Comparison of ENCODE assay signal across 8 mouse cellular contexts in genomic region chr2:119207961-119208343, GRCm38 (mm10). TPM values are rescaled to one million over a fixed set of nuclear protein-coding genes. Genes with fewer than 3 reads are reported as not detected.
DNase-seq lines count a peak whose midpoint lies in the region; ATAC-seq and TF ChIP-seq lines count a peak whose summit lies in the region.

No protein-coding gene starts in this region.

- H3K4me2 ChIP-seq in forebrain, embryonic 13.5 days = peak overlapping the region; percentile 74
- peak overlapping the region; percentile 85 for H3K4me2 ChIP-seq in liver, embryonic 15.5 days
- H3K4me2 ChIP-seq in stomach, embryonic 15.5 days = peak overlapping the region; percentile 66

- H3K4me3 ChIP-seq in spleen, adult 2 months (ENCODE audit: extremely low read depth, insufficient read depth, insufficient read length) = peak overlapping the region; percentile 91
- peak overlapping the region; percentile 70 for H3K4me3 ChIP-seq in forebrain, embryonic 13.5 days
- peak overlapping the region; percentile 85 for H3K4me3 ChIP-seq in liver, embryonic 15.5 days (replicated peaks)
- peak overlapping the region; percentile 80 for H3K4me3 ChIP-seq in stomach, embryonic 15.5 days (replicated peaks)

- no peaks in the 10 kb centered on the region for H3K9me3 ChIP-seq in forebrain, embryonic 13.5 days (replicated peaks)
- H3K9me3 ChIP-seq in liver, embryonic 15.5 days (replicated peaks) = no peaks in the 10 kb centered on the region
- no peaks in the 10 kb centered on the region for H3K9me3 ChIP-seq in stomach, embryonic 15.5 days

- no peak for ATAC-seq in forebrain, embryonic 13.5 days
- ATAC-seq in liver, embryonic 15.5 days (ENCODE audit: insufficient read depth) = no peak
- ATAC-seq in stomach, embryonic 15.5 days (ENCODE audit: insufficient read depth, low FRiP score, low read depth) = no peak

- intact Hi-C loops in gastrocnemius, postnatal 36 days (cut with DNase I) = loop anchor here (10.0 kb wide), 1 partner anchor 1567 kb away; no protein-coding TSS in a partner anchor

- no peak for TF ChIP-seq CTCF in spleen, adult 2 months (IDR thresholded peaks at IDR 0.05; ENCODE audit: extremely low read depth, insufficient read depth, insufficient read length, insufficient replicate concordance)

- H3K4me1 ChIP-seq in spleen, adult 2 months (ENCODE audit: control insufficient read depth, insufficient read depth, insufficient read length) = peaks cover 5% of the 10 kb centered on the region; the same call in 1 of the 2 replicates
- peaks cover 28% of the 10 kb centered on the region for H3K4me1 ChIP-seq in forebrain, embryonic 13.5 days
- H3K4me1 ChIP-seq in liver, embryonic 15.5 days (replicated peaks) = peaks cover 28% of the 10 kb centered on the region
- peaks cover 8% of the 10 kb centered on the region for H3K4me1 ChIP-seq in stomach, embryonic 15.5 days

- H3K27ac ChIP-seq in spleen, adult 2 months (ENCODE audit: insufficient read depth, low read length) = peak overlapping the region; percentile 88
- H3K27ac ChIP-seq in forebrain, embryonic 13.5 days = peak overlapping the region; percentile 75
- peak overlapping the region; percentile 88 for H3K27ac ChIP-seq in liver, embryonic 15.5 days (replicated peaks)
- peak overlapping the region; percentile 86 for H3K27ac ChIP-seq in stomach, embryonic 15.5 days

- TF ChIP-seq POLR2A in spleen, adult 2 months (IDR thresholded peaks at IDR 0.05; ENCODE audit: low read depth, low read length) = no peak

- H3K27me3 ChIP-seq in spleen, adult 2 months (ENCODE audit: control insufficient read depth, insufficient read depth, low read length) = no peaks in the 10 kb centered on the region
- no peaks in the 10 kb centered on the region for H3K27me3 ChIP-seq in forebrain, embryonic 13.5 days
- H3K27me3 ChIP-seq in liver, embryonic 15.5 days = no peaks in the 10 kb centered on the region
- H3K27me3 ChIP-seq in stomach, embryonic 15.5 days (replicated peaks) = no peaks in the 10 kb centered on the region

- no peak for DNase-seq in spleen, adult 2 months (ENCODE audit: low read depth in 1 of 2, low spot score in 2 of 2)
- no peak for DNase-seq in spleen, adult 12 weeks (ENCODE audit: low spot score)
- no peak for DNase-seq in gastrocnemius, postnatal 36 days
- no peak for DNase-seq in spleen, adult 18-20 months
- DNase-seq in retina, embryonic 14.5 days (ENCODE audit: low spot score) = no peak

- peak overlapping the region; percentile 82 for H3K9ac ChIP-seq in forebrain, embryonic 13.5 days
- H3K9ac ChIP-seq in liver, embryonic 15.5 days = peak overlapping the region; percentile 78
- peak overlapping the region; percentile 27; the same call in 1 of the 2 replicates for H3K9ac ChIP-seq in stomach, embryonic 15.5 days

- H3K36me3 ChIP-seq in spleen, adult 2 months (ENCODE audit: control insufficient read depth, insufficient read depth, low read length) = peaks cover 7% of the 10 kb centered on the region
- H3K36me3 ChIP-seq in forebrain, embryonic 13.5 days (ENCODE audit: poor library complexity, severe bottlenecking) = peaks cover 27% of the 10 kb centered on the region
- H3K36me3 ChIP-seq in liver, embryonic 15.5 days (replicated peaks) = peaks cover 14% of the 10 kb centered on the region
- peaks cover 18% of the 10 kb centered on the region for H3K36me3 ChIP-seq in stomach, embryonic 15.5 days

- 20% methylated on average over 6 of the region's 6 CpGs for WGBS in spleen, adult 2 months
- 22% methylated on average over 6 of the region's 6 CpGs for WGBS in forebrain, embryonic 13.5 days
- 13% methylated on average over 6 of the region's 6 CpGs for WGBS in liver, embryonic 15.5 days (ENCODE audit: insufficient replicate concordance)
- 13% methylated on average over 6 of the region's 6 CpGs for WGBS in stomach, embryonic 15.5 days

RNA-seq across cellular contexts. Expression of gene Zfyve19, which starts 0.5 kb away (rescaled TPM):
- 23.7 and 42.8 TPM in 2 replicates for polyA plus RNA-seq in spleen, adult 2 months (2012; rRNA removed)
- 49.3 and 53.9 TPM in 2 replicates for polyA plus RNA-seq in forebrain, embryonic 13.5 days (2015; fragmentation: Nextera tagmentation; extraction: Ambion mirVana)
- polyA plus RNA-seq in liver, embryonic 15.5 days (2015; fragmentation: Nextera tagmentation; extraction: Ambion mirVana) = 19.0 and 21.6 TPM in 2 replicates
- 48.7 and 58.0 TPM in 2 replicates for polyA plus RNA-seq in stomach, embryonic 15.5 days (2015; fragmentation: Nextera tagmentation; extraction: Ambion mirVana)
- total RNA-seq in gastrocnemius, postnatal 36 days (2021) = 10 to 100 TPM; 10.9 to 15.1 TPM

RNA-seq across cellular contexts. Expression of gene Dnajc17, which starts 0.6 kb away (rescaled TPM):
- polyA plus RNA-seq in spleen, adult 2 months (2012; rRNA removed) = 2.9 and 3.5 TPM in 2 replicates
- polyA plus RNA-seq in forebrain, embryonic 13.5 days (2015; fragmentation: Nextera tagmentation; extraction: Ambion mirVana) = 25.0 and 25.2 TPM in 2 replicates
- polyA plus RNA-seq in liver, embryonic 15.5 days (2015; fragmentation: Nextera tagmentation; extraction: Ambion mirVana) = 7.0 and 7.1 TPM in 2 replicates
- 18.5 and 19.4 TPM in 2 replicates for polyA plus RNA-seq in stomach, embryonic 15.5 days (2015; fragmentation: Nextera tagmentation; extraction: Ambion mirVana)
- 1 to 10 TPM; 7.7 to 7.8 TPM for total RNA-seq in gastrocnemius, postnatal 36 days (2021)

RNA-seq across cellular contexts. Expression of gene Ppp1r14d, which starts 21.8 kb away (rescaled TPM):
- not detected in 2 replicates for polyA plus RNA-seq in spleen, adult 2 months (2012; rRNA removed)
- not detected in 2 replicates for polyA plus RNA-seq in forebrain, embryonic 13.5 days (2015; fragmentation: Nextera tagmentation; extraction: Ambion mirVana)
- 0.20 TPM in 1 of 2 replicates, not detected in the other for polyA plus RNA-seq in liver, embryonic 15.5 days (2015; fragmentation: Nextera tagmentation; extraction: Ambion mirVana)
- polyA plus RNA-seq in stomach, embryonic 15.5 days (2015; fragmentation: Nextera tagmentation; extraction: Ambion mirVana) = 3.0 and 4.4 TPM in 2 replicates
- total RNA-seq in gastrocnemius, postnatal 36 days (2021) = not detected

RNA-seq across cellular contexts. Expression of gene Spint1, which starts 29.2 kb away (rescaled TPM):
- 2.9 and 7.2 TPM in 2 replicates for polyA plus RNA-seq in spleen, adult 2 months (2012; rRNA removed)
- polyA plus RNA-seq in forebrain, embryonic 13.5 days (2015; fragmentation: Nextera tagmentation; extraction: Ambion mirVana) = 0.26 and 0.52 TPM in 2 replicates
- 0.15 and 0.35 TPM in 2 replicates for polyA plus RNA-seq in liver, embryonic 15.5 days (2015; fragmentation: Nextera tagmentation; extraction: Ambion mirVana)
- 74.8 and 80.2 TPM in 2 replicates for polyA plus RNA-seq in stomach, embryonic 15.5 days (2015; fragmentation: Nextera tagmentation; extraction: Ambion mirVana)
- under 1 TPM in 1 of 2 experiments, not detected in 1; 0.20 TPM for total RNA-seq in gastrocnemius, postnatal 36 days (2021)

RNA-seq across cellular contexts. Expression of gene Gm14137, which starts 33.6 kb away (rescaled TPM):
- polyA plus RNA-seq in spleen, adult 2 months (2012; rRNA removed) = 0.09 and 0.26 TPM in 2 replicates
- polyA plus RNA-seq in forebrain, embryonic 13.5 days (2015; fragmentation: Nextera tagmentation; extraction: Ambion mirVana) = 0.88 and 0.93 TPM in 2 replicates
- 0.10 TPM in 2 replicates for polyA plus RNA-seq in liver, embryonic 15.5 days (2015; fragmentation: Nextera tagmentation; extraction: Ambion mirVana)
- polyA plus RNA-seq in stomach, embryonic 15.5 days (2015; fragmentation: Nextera tagmentation; extraction: Ambion mirVana) = 0.90 and 1.1 TPM in 2 replicates
- total RNA-seq in gastrocnemius, postnatal 36 days (2021) = not detected

Comparison
In these comparisons a context has a peak if more than half of its experiments do, and no peak if none do; other contexts are left out.
1. H3K9ac ChIP-seq: peak in every context shown above with its lines; median percentile 82 in forebrain, embryonic 13.5 days; 78 in liver, embryonic 15.5 days; 27 in stomach, embryonic 15.5 days.